Mouse (Mus musculus) thymus, postnatal 14 days (tissue): Measurements from ENCODE around the gene Atn1.

Source experiments
- DNase-seq: peaks from one replicate; pipeline ENCODE4 v3.0.0; 2021

Atn1 gene

GRCm38 (mm10) chr6:124740211-124740887, 16.0 kb downstream of the Atn1 start:
- peak; percentile 64 for DNase-seq

GRCm38 (mm10) chr6:124739231-124739796, 17.0 kb downstream of the Atn1 start:
- no peak for DNase-seq

GRCm38 (mm10) chr6:124738511-124739023, 17.8 kb downstream of the Atn1 start, which contains the start of gene Ptpn6:
Gene Ptpn6, minus strand, starts transcription at chr6:124738714.
- DNase-seq: peak; percentile 56

- no peak for DNase-seq
Observed at GRCm38 (mm10) chr6:124737040-124737439, 19.3 kb downstream of the Atn1 start.

- no peak for DNase-seq
Observed at GRCm38 (mm10) chr6:124734417-124734816, 21.9 kb downstream of the Atn1 start.

GRCm38 (mm10) chr6:124732476-124733370, 23.6 kb downstream of the Atn1 start:
- DNase-seq: peak; percentile 90

- DNase-seq: peak; percentile 13
Observed at GRCm38 (mm10) chr6:124731038-124731437, 25.3 kb downstream of the Atn1 start.

- DNase-seq: peak; percentile 62
Observed at GRCm38 (mm10) chr6:124729850-124730705, 26.2 kb downstream of the Atn1 start.

- no peak for DNase-seq
Observed at GRCm38 (mm10) chr6:124728621-124729020, 27.7 kb downstream of the Atn1 start.

- no peak for DNase-seq
Observed at GRCm38 (mm10) chr6:124724472-124724871, 31.9 kb downstream of the Atn1 start.

GRCm38 (mm10) chr6:124723541-124723940, 32.8 kb downstream of the Atn1 start:
- DNase-seq: peak; percentile 32

GRCm38 (mm10) chr6:124722876-124723473, 33.3 kb downstream of the Atn1 start:
- no peak for DNase-seq

- peak; percentile 65 for DNase-seq
Observed at GRCm38 (mm10) chr6:124720904-124721303, 35.4 kb downstream of the Atn1 start.

GRCm38 (mm10) chr6:124719354-124719978, 36.9 kb downstream of the Atn1 start:
- DNase-seq: no peak

GRCm38 (mm10) chr6:124718703-124719102, 37.6 kb downstream of the Atn1 start:
- no peak for DNase-seq

GRCm38 (mm10) chr6:124717968-124718367, 38.4 kb downstream of the Atn1 start:
- no peak for DNase-seq

GRCm38 (mm10) chr6:124716864-124717490, 39.3 kb downstream of the Atn1 start:
- peak; percentile 69 for DNase-seq

GRCm38 (mm10) chr6:124712918-124713317, 43.4 kb downstream of the Atn1 start:
- no peak for DNase-seq

- DNase-seq: peak; percentile 99
Observed at GRCm38 (mm10) chr6:124711824-124712782, 44.2 kb downstream of the Atn1 start, which contains the start of the genes Emg1 and Phb2. Gene Emg1, minus strand, starts transcription at chr6:124712178. Gene Phb2, plus strand, starts transcription at chr6:124712336.
